Mouse (Mus musculus): ENCODE results near the gene Grik4.

The Grik4 gene

DNA sequence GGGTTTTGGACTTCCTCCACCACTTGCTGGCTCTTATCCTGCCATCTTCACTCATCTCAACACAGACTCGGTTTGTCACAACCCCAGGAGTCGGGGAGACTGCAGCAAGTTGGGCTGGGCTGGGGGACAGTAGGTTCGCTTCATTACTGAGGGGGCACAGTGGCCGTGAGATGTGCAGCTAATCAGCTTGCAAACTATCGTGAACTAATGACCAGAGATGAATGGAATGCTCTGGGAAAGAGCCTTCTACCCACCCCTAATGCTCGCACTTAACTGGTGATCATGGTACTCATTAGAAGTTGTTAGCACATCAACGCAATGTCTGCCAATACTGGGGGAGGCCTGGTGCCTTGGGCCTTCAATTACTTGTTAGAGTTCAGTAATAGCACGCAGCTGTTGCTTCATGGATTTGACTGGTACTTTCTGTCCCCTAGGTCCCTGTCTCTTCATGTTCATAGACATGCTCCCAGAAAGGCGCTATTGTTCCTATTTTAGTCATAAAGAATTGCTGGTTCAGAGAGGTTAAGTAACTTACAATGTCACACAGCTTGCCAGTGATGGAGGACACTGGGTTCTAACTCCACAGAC is 211.5 kb downstream of the Grik4 start:
- DNase-seq: no peak

DNA sequence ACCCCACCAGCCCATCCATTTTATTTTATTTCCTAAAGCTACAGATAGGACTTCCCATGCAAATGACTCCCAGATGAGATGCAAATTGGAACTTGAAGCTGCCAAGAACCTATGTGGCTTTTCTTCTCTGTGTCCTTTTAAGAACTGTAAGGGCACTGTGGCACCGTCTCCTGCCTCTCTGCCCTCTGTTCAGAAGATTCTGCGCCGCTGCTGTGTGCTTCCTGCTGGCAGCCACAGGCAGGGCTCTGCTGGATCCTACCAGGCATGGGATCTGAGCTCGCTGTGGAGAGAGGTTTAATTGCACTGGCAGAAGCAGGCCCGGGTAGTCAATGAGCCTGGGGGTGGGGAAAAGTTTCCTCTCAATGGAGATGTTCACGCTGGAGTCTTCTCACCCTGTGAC is 215.8 kb downstream of the Grik4 start:
- no peak for DNase-seq

DNA sequence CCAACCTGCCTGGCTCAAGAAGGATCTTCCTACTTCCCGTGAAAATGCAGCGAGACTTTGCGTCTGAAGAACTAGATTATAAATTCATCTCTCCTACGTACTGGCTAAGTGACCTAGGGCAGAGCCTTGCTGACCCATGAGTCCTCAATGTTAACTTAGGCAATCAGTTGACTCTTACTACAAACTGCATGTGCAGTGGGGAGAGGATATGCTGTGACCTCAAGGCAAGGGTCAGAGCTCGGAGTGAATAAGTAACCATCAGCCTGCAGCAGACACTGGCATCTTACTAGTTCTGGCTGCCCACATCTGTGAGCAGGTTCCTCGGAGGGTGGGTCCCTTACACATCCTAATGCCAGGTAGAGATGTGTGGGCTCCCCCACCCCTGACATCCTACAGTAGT is 216.6 kb downstream of the Grik4 start:
- no peak for DNase-seq

DNA sequence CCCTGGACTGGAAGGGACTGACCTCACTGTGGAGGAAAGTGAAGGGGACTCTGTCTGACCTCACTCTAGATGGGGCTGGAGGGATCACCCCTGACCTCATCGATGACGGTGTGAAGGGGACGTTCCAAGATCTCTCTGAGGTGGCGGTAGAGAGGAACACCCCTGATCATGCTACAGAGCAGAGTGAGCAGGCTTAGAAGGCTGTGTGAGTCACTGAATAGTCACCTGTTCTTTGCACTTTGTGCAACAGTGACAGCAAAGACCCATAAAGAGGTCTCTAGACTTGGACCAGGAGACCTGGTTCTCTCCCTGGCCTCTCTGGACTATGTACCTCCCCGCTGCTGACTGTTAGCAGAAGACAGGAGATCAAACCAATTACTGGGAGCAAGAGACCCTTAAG is 217.1 kb downstream of the Grik4 start:
- DNase-seq: no peak

DNA sequence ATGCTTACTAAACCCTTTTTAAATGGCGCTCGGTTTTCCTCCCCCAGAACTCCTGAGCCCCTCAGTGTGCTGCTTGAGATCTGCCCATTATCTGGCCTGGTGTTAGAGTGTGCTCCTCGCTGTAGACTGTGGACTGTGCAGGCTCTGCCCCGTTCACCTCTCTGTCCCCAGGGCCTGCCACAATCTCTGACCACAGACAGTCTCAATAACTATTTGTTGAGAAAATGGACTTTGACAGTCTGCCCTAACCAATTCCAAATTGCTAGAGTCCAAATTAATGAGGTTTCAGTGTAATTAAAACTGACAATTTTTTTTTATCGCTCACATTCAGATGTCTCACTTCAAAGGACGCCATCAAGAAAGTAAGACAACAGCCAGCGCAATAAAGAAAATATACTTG is 220.2 kb downstream of the Grik4 start:
- no peak for DNase-seq

DNA sequence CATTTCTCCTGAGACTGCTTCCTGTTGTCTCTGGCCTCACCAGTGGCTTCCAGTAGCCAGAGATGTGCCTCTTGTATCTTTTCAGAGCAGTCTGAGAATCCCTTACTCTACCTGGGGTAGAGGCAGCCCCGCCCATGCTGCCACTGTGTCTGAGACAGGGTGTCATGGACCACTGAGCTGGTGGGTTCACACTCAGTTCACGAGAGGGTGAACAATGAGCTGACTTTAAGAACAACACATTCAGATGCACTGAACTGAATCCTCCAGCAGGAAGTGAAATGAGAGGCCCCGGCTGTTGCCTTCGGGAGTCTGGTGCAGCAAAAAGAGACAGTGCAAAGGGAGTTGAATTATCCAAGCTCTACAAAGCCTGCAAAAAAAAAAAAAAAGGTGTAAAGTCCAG is 221.8 kb downstream of the Grik4 start:
- DNase-seq: no peak

- no peak for DNase-seq
These were observed 222.6 kb downstream of the Grik4 start for GRCm38 (mm10) chr9:42721718-42722117.

- DNase-seq: no peak
These were observed 223.1 kb downstream of the Grik4 start for GRCm38 (mm10) chr9:42721146-42721545.

GRCm38 (mm10) chr9:42713912-42714311 is 230.4 kb downstream of the Grik4 start:
- no peak for DNase-seq

DNA sequence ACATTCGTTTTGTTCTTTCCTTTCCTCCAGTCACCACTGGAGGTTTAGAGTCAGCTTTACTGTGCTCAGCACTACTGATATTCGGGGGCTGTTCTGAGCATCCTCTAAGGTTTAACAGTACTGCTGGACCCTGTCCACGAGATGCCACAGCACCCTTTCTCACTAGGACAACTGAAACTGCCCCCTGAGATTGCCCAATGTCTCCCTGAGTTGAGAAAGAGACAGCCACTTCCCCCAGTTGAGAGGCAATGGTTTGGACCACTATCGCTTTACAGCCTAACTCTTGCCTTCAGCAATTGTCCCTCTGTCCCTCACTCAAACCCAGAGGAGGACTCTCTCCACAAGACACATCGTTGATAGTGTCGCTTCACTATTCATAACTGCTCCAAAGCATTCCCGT is 238.4 kb downstream of the Grik4 start:
- DNase-seq: no peak

DNA sequence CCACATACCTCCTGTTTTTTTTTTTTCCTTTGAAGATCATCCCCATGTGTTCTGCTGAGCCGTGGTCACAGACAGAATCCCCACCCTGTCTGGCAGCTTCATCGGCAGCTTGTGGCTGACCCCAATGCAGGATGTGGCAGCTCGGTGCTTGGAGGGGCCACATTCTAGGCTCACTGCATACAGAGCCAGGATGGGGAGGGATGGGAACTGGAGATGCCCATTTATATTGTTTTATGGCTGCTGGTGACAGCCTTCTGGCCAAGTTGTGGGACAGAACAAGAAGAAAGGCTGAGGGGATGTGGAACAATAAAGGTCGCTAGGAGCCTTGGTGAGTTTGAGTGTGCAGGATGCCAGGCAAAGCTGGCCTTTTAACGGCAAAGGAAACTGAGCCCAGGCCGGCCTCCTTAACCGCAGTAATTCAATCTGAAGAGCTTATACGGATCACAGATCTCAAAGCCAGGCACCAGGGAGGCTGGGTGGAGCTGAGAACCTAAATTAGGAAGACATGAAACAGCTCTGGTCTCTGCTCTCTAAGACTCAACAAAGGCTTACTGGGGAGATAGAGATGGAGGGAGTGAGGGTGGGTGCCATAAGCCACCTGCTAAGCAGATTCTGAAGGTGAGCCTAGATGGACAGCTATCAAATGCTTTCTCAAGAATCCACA is 241.0 kb downstream of the Grik4 start:
- no peak for DNase-seq

- no peak for DNase-seq
These were observed 241.8 kb downstream of the Grik4 start for GRCm38 (mm10) chr9:42702231-42703132.

DNA sequence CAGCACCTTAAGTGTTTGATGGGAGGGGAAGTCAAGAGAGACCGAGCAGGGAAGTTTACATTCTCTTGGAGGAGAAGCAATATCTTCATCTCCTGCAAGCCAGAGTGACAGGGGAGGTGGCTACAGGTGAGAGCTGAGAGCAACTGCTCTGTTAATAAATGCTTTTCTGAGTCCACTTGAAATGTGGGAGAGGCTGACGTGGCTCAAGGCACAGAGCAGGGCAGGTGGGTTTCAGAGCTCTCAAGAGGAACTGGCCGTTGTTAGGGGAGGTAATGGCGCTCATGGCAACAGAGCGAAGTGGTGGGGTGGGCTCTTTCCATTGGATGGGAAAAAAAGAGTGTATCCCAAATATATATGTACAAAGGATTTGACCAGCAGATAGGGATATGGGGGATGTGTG is 242.6 kb downstream of the Grik4 start:
- no peak for DNase-seq

- DNase-seq: no peak
These were observed 251.3 kb downstream of the Grik4 start for GRCm38 (mm10) chr9:42693024-42693423.

- peak in 1 of 2 experiments; percentile 68 for DNase-seq
These were observed 256.1 kb downstream of the Grik4 start for GRCm38 (mm10) chr9:42688143-42688542.

GRCm38 (mm10) chr9:42686104-42686503 is 258.2 kb downstream of the Grik4 start:
- DNase-seq: no peak

- DNase-seq: no peak
These were observed 270.3 kb downstream of the Grik4 start for GRCm38 (mm10) chr9:42674017-42674412.

GRCm38 (mm10) chr9:42673385-42674016 is 270.8 kb downstream of the Grik4 start:
- DNase-seq: no peak

GRCm38 (mm10) chr9:42672982-42673381 is 271.3 kb downstream of the Grik4 start:
- no peak for DNase-seq

DNA sequence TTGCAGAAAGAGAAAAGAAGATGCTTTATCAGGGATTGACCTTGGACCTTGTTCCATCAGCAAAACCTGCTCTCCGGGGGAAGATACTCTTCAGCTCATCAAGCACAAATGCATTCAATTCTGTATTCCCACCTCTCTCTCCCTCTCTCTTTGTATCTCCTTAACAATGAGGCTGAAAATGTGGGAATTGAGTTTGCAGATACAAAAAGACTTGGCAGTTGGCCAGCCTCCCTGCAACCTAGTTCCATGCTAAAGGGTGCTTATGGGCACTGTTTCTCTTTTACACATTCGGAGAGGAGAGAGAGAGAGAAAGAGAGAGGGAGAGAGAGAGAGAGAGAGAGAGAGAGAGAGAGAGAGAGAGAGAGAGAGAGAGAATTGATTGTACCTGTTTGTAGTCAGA is 273.7 kb downstream of the Grik4 start:
- no peak for DNase-seq

DNA sequence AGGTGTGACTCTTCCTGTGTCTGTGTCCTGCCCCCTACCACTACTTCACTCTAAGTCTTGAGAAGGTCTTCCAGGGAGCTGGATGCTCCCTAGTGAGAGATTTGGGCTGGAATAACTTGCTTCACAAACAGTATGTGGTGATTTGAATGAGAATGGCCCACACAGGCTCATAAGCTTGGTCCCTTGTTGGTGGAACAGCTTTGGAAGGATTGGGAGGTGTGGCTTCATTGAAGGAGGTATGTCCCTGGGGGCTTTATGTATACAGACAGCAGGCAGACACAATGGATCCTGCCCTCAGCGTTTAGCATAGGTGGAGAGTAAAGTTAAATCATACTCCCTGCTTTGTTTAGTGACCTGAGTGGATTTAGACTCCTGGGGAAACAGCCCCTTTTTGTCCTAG is 282.8 kb downstream of the Grik4 start:
- no peak for DNase-seq

DNA sequence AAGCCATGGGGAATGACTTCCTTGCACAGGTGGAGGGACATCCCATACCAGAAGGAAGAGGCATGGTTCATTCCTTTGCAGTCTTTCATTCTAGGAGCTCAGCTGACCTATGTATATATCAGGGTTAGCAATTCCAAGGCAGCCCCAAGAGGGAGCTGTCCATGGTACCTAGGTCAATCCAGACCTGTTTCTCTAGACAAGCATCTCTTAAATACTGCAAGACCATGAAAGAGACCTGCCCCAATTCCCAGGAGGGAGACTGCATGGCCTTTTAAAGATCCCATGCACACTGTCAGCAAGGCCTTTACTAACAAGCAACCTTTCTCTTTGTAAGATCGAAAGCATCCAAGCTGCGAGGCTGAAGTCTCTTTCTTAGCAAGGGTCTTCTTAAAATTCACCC is 291.5 kb downstream of the Grik4 start:
- no peak for DNase-seq

GRCm38 (mm10) chr9:42652309-42652708 is 292.0 kb downstream of the Grik4 start:
- DNase-seq: no peak

Data from spleen, adult 18-20 months (tissue).